Mouse (Mus musculus): ENCODE results near the gene Frmpd4. TPM values are rescaled to one million over a fixed set of nuclear protein-coding genes. Genes with fewer than 3 reads are reported as not detected.
A peak's percentile ranks its signal among the peaks of the same experiment; 100 is the strongest.

The Frmpd4 gene
- polyA plus RNA-seq, 1 experiment from 2014 or later: 0.68 TPM

GRCm38 (mm10) chrX:168349320-168350225 lies 227.5 kb downstream of the Frmpd4 start:
- ATAC-seq (ENCODE audit: low read depth): no peak
- H3K9me3 ChIP-seq: no peaks in the 10 kb centered on the region
- H3K4me1 ChIP-seq (replicated peaks): no peaks in the 10 kb centered on the region
- H3K36me3 ChIP-seq: no peaks in the 10 kb centered on the region
- no peak overlapping the region for H3K4me3 ChIP-seq
- no peak overlapping the region for H3K9ac ChIP-seq
- H3K27ac ChIP-seq (replicated peaks): no peak overlapping the region
- H3K27me3 ChIP-seq: peaks cover 13% of the 10 kb centered on the region
- H3K4me2 ChIP-seq: no peak overlapping the region
- 82% methylated on average over 5 of the region's 5 CpGs for WGBS

- Histone ChIP-seq H3K36me3 (no peaks in the 10 kb centered on the region), H3K27me3 (peaks cover 42% of the 10 kb centered on the region), H3K4me3 (no peak overlapping the region), H3K9me3 (no peaks in the 10 kb centered on the region), H3K4me1 (replicated peaks) (no peaks in the 10 kb centered on the region), H3K9ac (no peak overlapping the region), H3K4me2 (no peak overlapping the region), H3K27ac (replicated peaks) (no peak overlapping the region)
- no peak for ATAC-seq (ENCODE audit: low read depth)
Observed at GRCm38 (mm10) chrX:168338212-168338611, 238.8 kb downstream of the Frmpd4 start.

- 83% methylated on average over 3 of the region's 3 CpGs for WGBS
- H3K4me2 ChIP-seq: no peak overlapping the region
- H3K4me1 ChIP-seq (replicated peaks): no peaks in the 10 kb centered on the region
- peaks cover 23% of the 10 kb centered on the region for H3K27me3 ChIP-seq
- no peak for ATAC-seq (ENCODE audit: low read depth)
- no peak overlapping the region for H3K27ac ChIP-seq (replicated peaks)
- no peak overlapping the region for H3K4me3 ChIP-seq
- no peaks in the 10 kb centered on the region for H3K9me3 ChIP-seq
- no peak overlapping the region for H3K9ac ChIP-seq
- H3K36me3 ChIP-seq: no peaks in the 10 kb centered on the region
Observed at GRCm38 (mm10) chrX:168325161-168325560, 251.9 kb downstream of the Frmpd4 start.

- 90% methylated on average over 1 of the region's 1 CpGs for WGBS
- Histone ChIP-seq H3K27ac (replicated peaks) (no peak overlapping the region), H3K36me3 (no peaks in the 10 kb centered on the region), H3K9ac (no peak overlapping the region), H3K27me3 (peaks cover 25% of the 10 kb centered on the region), H3K9me3 (no peaks in the 10 kb centered on the region), H3K4me3 (no peak overlapping the region), H3K4me2 (no peak overlapping the region), H3K4me1 (replicated peaks) (no peaks in the 10 kb centered on the region)
- ATAC-seq (ENCODE audit: low read depth): no peak
Observed at GRCm38 (mm10) chrX:168312158-168312557, 264.9 kb downstream of the Frmpd4 start.

- 23% methylated on average over 1 of the region's 1 CpGs for WGBS
- H3K4me2 ChIP-seq: no peak overlapping the region
- no peak for ATAC-seq (ENCODE audit: low read depth)
- H3K27ac ChIP-seq (replicated peaks): no peak overlapping the region
- no peaks in the 10 kb centered on the region for H3K36me3 ChIP-seq
- H3K9ac ChIP-seq: no peak overlapping the region
- peaks cover 22% of the 10 kb centered on the region for H3K27me3 ChIP-seq
- no peaks in the 10 kb centered on the region for H3K4me1 ChIP-seq (replicated peaks)
- no peak overlapping the region for H3K4me3 ChIP-seq
- no peaks in the 10 kb centered on the region for H3K9me3 ChIP-seq
Observed at GRCm38 (mm10) chrX:168310143-168310542, 266.9 kb downstream of the Frmpd4 start.

GRCm38 (mm10) chrX:168292506-168292905 lies 284.5 kb downstream of the Frmpd4 start:
- 83% methylated on average over 3 of the region's 3 CpGs for WGBS
- Histone ChIP-seq H3K27me3 (peaks cover 42% of the 10 kb centered on the region), H3K4me1 (replicated peaks) (no peaks in the 10 kb centered on the region), H3K36me3 (no peaks in the 10 kb centered on the region), H3K4me3 (no peak overlapping the region), H3K27ac (replicated peaks) (no peak overlapping the region), H3K4me2 (no peak overlapping the region), H3K9ac (no peak overlapping the region), H3K9me3 (no peaks in the 10 kb centered on the region)
- no peak for ATAC-seq (ENCODE audit: low read depth)

GRCm38 (mm10) chrX:168207034-168207433 lies 370.0 kb downstream of the Frmpd4 start:
- no peaks in the 10 kb centered on the region for H3K9me3 ChIP-seq
- H3K27me3 ChIP-seq: peaks cover 30% of the 10 kb centered on the region
- no peak for ATAC-seq (ENCODE audit: low read depth)
- 74% methylated on average over 3 of the region's 3 CpGs for WGBS
- H3K4me1 ChIP-seq (replicated peaks): no peaks in the 10 kb centered on the region
- H3K27ac ChIP-seq (replicated peaks): no peak overlapping the region
- no peak overlapping the region for H3K4me3 ChIP-seq
- no peak overlapping the region for H3K4me2 ChIP-seq
- no peak overlapping the region for H3K9ac ChIP-seq
- no peaks in the 10 kb centered on the region for H3K36me3 ChIP-seq

GRCm38 (mm10) chrX:168191944-168192343 lies 385.1 kb downstream of the Frmpd4 start:
- Histone ChIP-seq H3K36me3 (no peaks in the 10 kb centered on the region), H3K4me3 (no peak overlapping the region), H3K4me2 (no peak overlapping the region), H3K4me1 (replicated peaks) (no peaks in the 10 kb centered on the region), H3K27ac (replicated peaks) (no peak overlapping the region), H3K27me3 (peaks cover 3% of the 10 kb centered on the region; the same call in 1 of the 2 replicates), H3K9me3 (no peaks in the 10 kb centered on the region), H3K9ac (no peak overlapping the region)
- ATAC-seq (ENCODE audit: low read depth): no peak
- 64% methylated on average over 1 of the region's 1 CpGs for WGBS

- Histone ChIP-seq H3K9me3 (no peaks in the 10 kb centered on the region), H3K36me3 (no peaks in the 10 kb centered on the region), H3K27me3 (peaks cover 3% of the 10 kb centered on the region; the same call in 1 of the 2 replicates), H3K4me2 (no peak overlapping the region), H3K9ac (no peak overlapping the region), H3K4me3 (no peak overlapping the region), H3K27ac (replicated peaks) (no peak overlapping the region), H3K4me1 (replicated peaks) (no peaks in the 10 kb centered on the region)
- no peak for ATAC-seq (ENCODE audit: low read depth)
- WGBS: 87% methylated on average over 8 of the region's 8 CpGs
Observed at GRCm38 (mm10) chrX:168189563-168189962, 387.5 kb downstream of the Frmpd4 start.

- H3K9me3 ChIP-seq: no peaks in the 10 kb centered on the region
- H3K9ac ChIP-seq: no peak overlapping the region
- no peaks in the 10 kb centered on the region for H3K4me1 ChIP-seq (replicated peaks)
- H3K36me3 ChIP-seq: no peaks in the 10 kb centered on the region
- no peak overlapping the region for H3K27ac ChIP-seq (replicated peaks)
- H3K4me2 ChIP-seq: no peak overlapping the region
- no peak for ATAC-seq (ENCODE audit: low read depth)
- H3K27me3 ChIP-seq: peaks cover 25% of the 10 kb centered on the region
- H3K4me3 ChIP-seq: no peak overlapping the region
Observed at GRCm38 (mm10) chrX:168163001-168163400, 414.0 kb downstream of the Frmpd4 start.

GRCm38 (mm10) chrX:168158866-168159265 lies 418.2 kb downstream of the Frmpd4 start:
- Histone ChIP-seq H3K27me3 (peaks cover 25% of the 10 kb centered on the region; the same call in 1 of the 2 replicates), H3K9me3 (no peaks in the 10 kb centered on the region)
- WGBS: 75% methylated on average over 3 of the region's 3 CpGs

GRCm38 (mm10) chrX:168141051-168141450 lies 436.0 kb downstream of the Frmpd4 start:
- Histone ChIP-seq H3K9me3 (no peaks in the 10 kb centered on the region), H3K27me3 (peaks cover 71% of the 10 kb centered on the region), H3K4me2 (no peak overlapping the region), H3K27ac (replicated peaks) (no peak overlapping the region), H3K9ac (no peak overlapping the region), H3K36me3 (no peaks in the 10 kb centered on the region), H3K4me1 (replicated peaks) (no peaks in the 10 kb centered on the region), H3K4me3 (no peak overlapping the region)
- ATAC-seq (ENCODE audit: low read depth): no peak

More at GRCm38 (mm10) chrX:168158866-168159265, 418.2 kb downstream of the Frmpd4 start:
- no peak overlapping the region for H3K27ac ChIP-seq (replicated peaks)
- no peak for ATAC-seq (ENCODE audit: low read depth)
- no peaks in the 10 kb centered on the region for H3K36me3 ChIP-seq
- H3K4me3 ChIP-seq: no peak overlapping the region
- no peak overlapping the region for H3K4me2 ChIP-seq
- H3K9ac ChIP-seq: no peak overlapping the region
- no peaks in the 10 kb centered on the region for H3K4me1 ChIP-seq (replicated peaks)

GRCm38 (mm10) chrX:168124043-168124442 lies 453.0 kb downstream of the Frmpd4 start:
- Histone ChIP-seq H3K4me2 (peak overlapping the region; percentile 69), H3K36me3 (no peaks in the 10 kb centered on the region), H3K4me1 (replicated peaks) (0 out of 2 replicates have a peak, but pooled peaks cover 4% of the 10 kb centered on the region), H3K27me3 (peaks cover 73% of the 10 kb centered on the region), H3K4me3 (peak overlapping the region; percentile 50), H3K9ac (no peak overlapping the region), H3K27ac (replicated peaks) (no peak overlapping the region), H3K9me3 (no peaks in the 10 kb centered on the region)
- no peak for ATAC-seq (ENCODE audit: low read depth)
- WGBS: 16% methylated on average over 8 of the region's 8 CpGs
